Mouse (Mus musculus) liver, postnatal 0 days (tissue): Measurements from ENCODE around the gene Dao.

Experiments used
- CTCF ChIP-seq: sonication (generic); IDR thresholded peaks from 2 replicates; pipeline ENCODE4 v1.5.1; 2016; ENCODE audit warnings: antibody characterized with exemption, low read depth
- EP300 ChIP-seq: IDR thresholded peaks from 2 replicates; pipeline ENCODE4 v1.6.1; 2016; ENCODE audit warnings: antibody characterized with exemption, low read depth, mild to moderate bottlenecking

DNA sequence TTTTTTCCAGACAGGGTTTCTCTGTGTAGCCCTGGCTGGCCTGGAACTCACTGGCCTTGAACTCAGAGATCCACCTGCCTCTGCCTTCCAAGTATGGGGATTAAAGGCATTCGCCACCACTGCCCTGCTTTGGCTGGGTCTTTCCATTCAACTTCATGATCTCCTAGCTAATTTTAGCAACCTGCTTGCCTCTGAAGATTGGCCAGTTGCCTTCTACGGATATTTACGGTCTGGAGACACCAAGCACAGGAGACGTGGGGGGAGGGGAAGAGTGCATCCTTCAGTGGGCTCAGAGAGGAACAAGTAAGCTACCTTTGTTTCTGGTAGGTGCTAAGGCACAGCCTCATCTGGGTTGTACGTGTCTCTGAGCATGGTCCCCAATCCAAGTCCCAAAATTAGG, 48.2 kb upstream of the Dao start:
- TF ChIP-seq CTCF, result no peak
- no peak for TF ChIP-seq EP300
